Mouse (Mus musculus) small intestine, adult 2 months (tissue): ENCODE measurements around the gene Mical3. TPM values are rescaled to one million over a fixed set of nuclear protein-coding genes. Genes with fewer than 3 reads are reported as not detected.

Experiments
- H3K27ac ChIP-seq: fragments of 200-500 bp; 2 replicates; pipeline ENCODE4 v1.5.1; 2012; ENCODE audit warnings: low read depth, low read length, control low read depth, inconsistent platforms; ENCODE audit not compliant: insufficient read depth
- H3K27me3 ChIP-seq: fragments of 200-500 bp; 2 replicates; pipeline ENCODE4 v1.6.1; 2012; ENCODE audit warnings: mild to moderate bottlenecking, moderate library complexity, low read length, inconsistent platforms; ENCODE audit not compliant: control insufficient read depth, insufficient read depth
- H3K36me3 ChIP-seq: fragments of 200-500 bp; 2 replicates; pipeline ENCODE4 v1.6.1; 2012; ENCODE audit warnings: mild to moderate bottlenecking, low read length, control low read depth, inconsistent platforms; ENCODE audit not compliant: control insufficient read depth, insufficient read depth
- H3K4me1 ChIP-seq: fragments of 200-500 bp; 2 replicates; pipeline ENCODE4 v1.6.1; 2012; ENCODE audit warnings: low read length, inconsistent platforms, mixed read lengths; ENCODE audit not compliant: control insufficient read depth, insufficient read depth, insufficient read length
- H3K4me3 ChIP-seq: fragments of 200-500 bp; 2 replicates; pipeline ENCODE4 v1.5.1; 2012; ENCODE audit warnings: low read depth, mild to moderate bottlenecking, control low read depth, inconsistent platforms, low read length, moderate library complexity
- CTCF ChIP-seq: fragments of 200-500 bp; IDR thresholded peaks from 2 replicates; pipeline ENCODE4 v1.5.1; 2012; ENCODE audit warnings: low read depth, mild to moderate bottlenecking, control low read depth, inconsistent platforms, low read length, moderate library complexity, mixed read lengths; ENCODE audit not compliant: insufficient replicate concordance, insufficient read length; ENCODE audit errors: extremely low read depth
- POLR2A ChIP-seq: fragments of 200-500 bp; IDR thresholded peaks from 2 replicates; pipeline ENCODE4 v1.6.1; 2012; ENCODE audit warnings: low read depth, mild to moderate bottlenecking, control low read depth, inconsistent platforms, low read length, moderate library complexity
- WGBS: fragments of 180-500 bp; shearing (Covaris S2); methylation state at CpG from one replicate; pipeline ENCODE4 v1.1.7; 2018; 5-methylcytosine and 5-hydroxymethylcytosine counted together
- polyA plus RNA-seq: library from polyadenylated mRNA; depleted of rRNA; stranded (reverse); fragments of >200 nt; gene quantifications from 2 replicates; pipeline ENCODE4 v1.2.3, GENCODE M21; 2012; rRNA removed

Gene Mical3
- 6.1 and 8.9 TPM in 2 replicates for polyA plus RNA-seq

DNA sequence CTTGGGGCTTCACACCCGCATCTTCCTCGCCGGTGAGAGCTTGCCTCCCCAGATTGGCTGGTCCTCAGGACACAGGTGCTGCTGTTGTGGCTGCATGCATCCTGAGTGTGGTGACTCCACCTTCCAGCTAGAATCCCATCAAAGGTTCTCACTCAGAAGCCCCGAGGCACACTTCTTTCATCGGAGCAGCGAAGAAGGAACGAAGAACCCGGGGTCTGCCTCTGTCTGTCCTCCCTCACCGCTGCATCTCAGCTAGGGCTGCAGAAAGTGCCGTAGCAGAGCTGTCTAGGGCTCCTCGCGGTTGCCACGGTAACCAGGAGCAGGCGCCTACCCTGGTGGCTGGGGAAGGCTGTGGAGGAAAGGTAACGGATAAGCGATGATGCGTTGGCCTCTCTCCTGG, at the start of gene Mical3:
TSS of gene Mical3 (minus strand) at position 227 of the 400 bp plus-strand sequence.
- Histone ChIP-seq H3K4me1 (peaks cover 4% of the 10 kb centered on the region; the same call in 1 of the 2 replicates), H3K27ac (no peak within 1 kb of the TSS), H3K27me3 (peaks cover 7% of the 10 kb centered on the region), H3K4me3 (peak within 1 kb of the TSS; percentile 56), H3K36me3 (no peaks in the 10 kb centered on the region)
- WGBS, result 4% methylated on average over 17 of the region's 17 CpGs
- TF ChIP-seq CTCF (no peak), POLR2A (no peak)

DNA sequence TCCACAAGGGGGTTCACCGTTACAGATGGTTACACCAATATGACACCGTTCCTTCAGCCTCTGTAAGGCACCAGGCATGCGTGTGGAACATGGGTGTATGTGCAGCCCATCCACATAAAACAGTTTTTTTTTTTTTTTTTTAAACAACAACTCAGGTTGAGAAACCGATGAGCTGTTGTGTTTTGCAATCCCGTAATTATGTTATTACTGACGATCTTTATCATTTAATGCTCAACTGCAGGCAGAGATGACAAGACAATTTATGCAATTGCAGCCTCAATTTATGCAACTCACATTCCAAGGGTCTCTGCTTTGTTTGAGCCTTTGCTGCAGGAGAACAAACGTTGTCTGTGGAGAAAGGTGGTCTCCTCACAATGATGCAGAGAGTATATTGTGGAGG, 49.0 kb upstream of the Mical3 start:
- Histone ChIP-seq H3K27ac (no peak overlapping the region), H3K4me3 (no peak overlapping the region), H3K36me3 (no peaks in the 10 kb centered on the region), H3K27me3 (no peaks in the 10 kb centered on the region), H3K4me1 (peaks cover 24% of the 10 kb centered on the region)
- WGBS, result 62% methylated on average over 7 of the region's 7 CpGs
- TF ChIP-seq CTCF, result no peak
- no peak for TF ChIP-seq POLR2A

DNA sequence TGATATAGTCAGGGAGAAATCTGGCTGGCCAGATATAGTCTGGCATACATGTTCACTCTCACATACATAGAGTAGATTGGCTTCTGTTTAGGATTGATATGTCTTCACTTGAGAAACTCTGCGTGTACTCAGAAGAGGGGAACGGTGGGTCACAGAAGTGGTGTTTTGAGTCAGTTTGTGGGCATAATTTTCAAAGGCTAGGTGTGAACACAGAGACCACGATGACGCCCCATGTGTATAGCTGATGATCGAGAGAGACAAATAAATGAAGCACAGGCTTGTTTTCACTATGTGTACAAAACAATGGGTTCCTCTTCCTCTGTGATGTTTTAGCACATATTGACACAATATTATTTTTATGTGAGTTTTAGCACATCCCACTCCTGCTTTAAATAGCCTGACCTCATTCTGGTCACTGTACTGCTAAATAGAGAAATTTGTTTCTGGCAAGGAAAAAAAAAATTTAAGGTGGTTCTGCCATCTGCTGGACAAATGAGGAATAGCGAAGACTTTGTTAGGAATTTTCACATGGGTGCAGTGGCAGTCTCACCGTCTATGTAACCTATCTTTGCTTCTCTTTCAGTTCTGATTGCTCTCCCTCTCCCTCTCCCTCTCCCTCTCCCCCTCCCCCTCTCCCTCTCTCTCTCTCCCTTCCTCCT, 48.0 kb upstream of the Mical3 start:
- Histone ChIP-seq H3K4me1 (peaks cover 18% of the 10 kb centered on the region), H3K27me3 (no peaks in the 10 kb centered on the region), H3K4me3 (no peak overlapping the region), H3K27ac (no peak overlapping the region), H3K36me3 (no peaks in the 10 kb centered on the region)
- 57% methylated on average over 7 of the region's 7 CpGs for WGBS
- TF ChIP-seq CTCF, result no peak
- TF ChIP-seq POLR2A, result no peak

DNA sequence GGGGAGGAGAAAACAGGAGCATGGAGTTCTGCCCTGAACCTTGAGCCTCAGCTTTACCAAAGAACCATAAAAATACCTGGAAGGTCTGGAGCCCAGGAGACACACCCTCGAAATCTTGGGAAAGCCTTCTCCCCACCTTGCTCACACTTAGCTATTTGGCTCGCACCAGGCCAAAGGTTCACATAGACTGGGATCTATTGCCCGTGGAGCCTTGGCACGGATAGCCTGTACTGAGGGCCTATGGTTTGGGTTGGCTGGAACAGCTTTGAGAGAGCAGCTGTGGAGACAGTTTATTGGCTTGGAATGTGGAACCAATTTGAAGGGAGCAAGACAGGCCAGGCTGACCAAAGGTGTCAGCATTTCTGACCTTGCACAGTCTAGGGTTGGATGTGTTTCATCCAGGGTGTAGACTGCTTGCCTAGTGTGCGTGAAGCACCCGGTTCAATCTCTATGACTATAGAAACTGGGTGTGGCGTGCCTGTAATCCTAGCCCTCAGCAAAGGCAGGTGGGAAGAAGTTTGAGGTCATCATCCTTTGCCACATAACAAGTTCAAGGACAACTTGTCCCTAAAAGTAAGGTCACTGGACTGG, 46.4 kb upstream of the Mical3 start:
- no peaks in the 10 kb centered on the region for H3K36me3 ChIP-seq
- 24% methylated on average over 7 of the region's 7 CpGs for WGBS
- TF ChIP-seq CTCF (no peak), POLR2A (no peak)
- H3K4me3 ChIP-seq, result no peak overlapping the region
- H3K27ac ChIP-seq, result peak overlapping the region; percentile 98
- H3K4me1 ChIP-seq, result peaks cover 18% of the 10 kb centered on the region
- no peaks in the 10 kb centered on the region for H3K27me3 ChIP-seq

DNA sequence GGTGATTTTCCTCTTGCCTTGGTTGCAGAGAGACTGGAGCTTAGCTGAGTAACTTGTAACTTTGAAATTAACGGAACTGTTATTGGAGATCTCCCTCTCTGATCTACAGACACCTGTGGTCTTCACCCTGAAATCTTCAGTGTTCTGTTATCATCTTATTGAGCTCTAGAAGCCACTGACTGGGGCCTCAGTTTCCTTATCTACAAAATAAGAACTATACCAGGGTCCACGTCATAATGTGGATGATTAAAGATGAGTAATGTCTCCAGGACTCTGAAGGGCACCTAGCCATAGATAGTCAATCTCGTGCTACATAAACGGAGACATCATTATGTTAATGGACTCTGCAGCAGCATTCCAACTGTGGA, 45.9 kb upstream of the Mical3 start:
- H3K27ac ChIP-seq, result peak overlapping the region; percentile 98
- WGBS, result 23% methylated on average over 4 of the region's 4 CpGs

DNA sequence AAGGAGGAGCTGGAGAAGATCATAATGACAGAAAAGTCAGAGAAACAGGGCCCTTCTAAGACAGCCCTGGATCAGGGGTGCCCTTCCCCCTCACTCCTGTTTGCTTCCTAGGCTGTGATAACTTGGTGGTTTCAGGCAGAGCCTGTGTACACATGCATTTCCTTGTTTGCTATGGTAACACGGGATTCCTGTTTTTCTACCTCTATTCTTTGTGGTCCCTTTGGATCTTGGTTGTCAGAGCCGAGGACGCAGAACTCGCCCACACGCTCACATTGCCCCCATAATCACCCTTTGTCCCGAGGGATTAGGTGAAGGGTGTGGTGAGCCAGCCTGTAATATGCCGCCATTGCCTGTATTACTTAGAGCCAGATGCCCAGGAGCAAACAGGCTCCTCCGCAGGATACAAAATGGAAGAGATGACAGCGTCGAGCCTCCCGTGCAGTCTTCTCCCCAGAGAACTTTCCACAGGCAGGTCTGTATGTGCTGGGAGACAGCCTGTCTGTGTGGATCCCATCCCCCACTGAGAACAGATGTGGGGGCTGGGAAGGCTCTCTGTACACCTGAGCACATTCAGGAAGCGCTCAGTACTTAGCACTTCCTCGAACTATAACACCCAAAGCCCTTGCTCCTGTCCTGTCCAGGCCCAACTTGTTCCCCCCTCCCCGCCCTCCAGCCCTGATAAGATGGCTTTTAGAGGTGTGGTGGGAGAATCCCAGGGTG, 45.4 kb upstream of the Mical3 start:
- Histone ChIP-seq H3K36me3 (no peaks in the 10 kb centered on the region), H3K4me3 (peak overlapping the region; percentile 36), H3K27ac (peak overlapping the region; percentile 98), H3K4me1 (peaks cover 18% of the 10 kb centered on the region), H3K27me3 (no peaks in the 10 kb centered on the region)
- 18% methylated on average over 14 of the region's 14 CpGs for WGBS
- no peak for TF ChIP-seq CTCF
- no peak for TF ChIP-seq POLR2A

More for the DNA sequence above, 45.9 kb upstream of the Mical3 start:
- TF ChIP-seq POLR2A (no peak), CTCF (no peak)
- no peaks in the 10 kb centered on the region for H3K36me3 ChIP-seq
- no peaks in the 10 kb centered on the region for H3K27me3 ChIP-seq
- peaks cover 18% of the 10 kb centered on the region for H3K4me1 ChIP-seq
- H3K4me3 ChIP-seq, result peak overlapping the region; percentile 36

DNA sequence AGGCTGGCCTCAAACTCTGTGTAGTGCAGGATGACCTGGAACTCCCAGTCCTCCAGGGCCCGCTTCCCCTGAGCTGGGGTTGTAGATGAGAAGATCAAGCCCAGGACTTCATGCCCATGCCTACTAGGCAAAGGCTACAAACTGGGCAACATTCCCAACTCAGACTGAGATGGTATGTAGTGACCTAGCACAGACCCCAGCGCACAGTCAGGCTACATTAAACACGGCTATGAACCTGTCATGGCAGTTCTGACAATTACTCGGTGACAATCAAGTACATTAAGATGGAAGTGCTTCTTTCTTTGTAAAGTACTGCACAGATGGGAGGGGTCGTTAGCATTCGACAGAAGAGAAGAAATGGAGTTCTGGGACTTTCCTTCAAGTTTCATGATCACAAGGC, 44.0 kb upstream of the Mical3 start:
- Histone ChIP-seq H3K4me3 (no peak overlapping the region), H3K36me3 (no peaks in the 10 kb centered on the region), H3K27me3 (no peaks in the 10 kb centered on the region), H3K27ac (no peak overlapping the region), H3K4me1 (peaks cover 22% of the 10 kb centered on the region)
- WGBS, result 91% methylated on average over 6 of the region's 6 CpGs
- no peak for TF ChIP-seq CTCF

DNA sequence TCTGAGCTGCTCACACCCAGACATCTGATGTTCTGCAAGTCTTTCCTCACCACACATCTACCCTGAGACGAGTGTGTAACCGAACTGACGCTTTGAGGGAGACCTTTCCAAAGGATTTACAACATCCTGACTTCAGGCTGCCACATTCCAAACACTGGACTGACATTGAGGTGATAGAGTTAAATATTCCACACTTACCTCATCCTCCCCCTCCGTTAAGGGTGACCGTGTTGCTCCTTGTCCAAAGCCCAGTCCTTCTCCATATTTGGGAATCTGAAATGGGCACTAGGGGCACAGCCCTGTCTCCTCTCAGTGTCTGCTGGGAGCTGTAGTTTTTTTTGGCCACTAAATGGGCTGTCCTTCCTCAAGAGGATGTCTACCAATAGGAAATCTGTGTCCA, 42.7 kb upstream of the Mical3 start:
- Histone ChIP-seq H3K27me3 (no peaks in the 10 kb centered on the region), H3K4me3 (peak overlapping the region; percentile 24), H3K27ac (no peak overlapping the region), H3K36me3 (no peaks in the 10 kb centered on the region), H3K4me1 (peaks cover 22% of the 10 kb centered on the region)
- TF ChIP-seq CTCF, result no peak
- TF ChIP-seq POLR2A, result no peak
- WGBS, result 68% methylated on average over 5 of the region's 5 CpGs
